Mouse (Mus musculus) layer of hippocampus, adult 9-10 months (tissue): ENCODE measurements around the gene Arap2.

Experiments
- DNase-seq: peaks from one replicate; pipeline ENCODE4 v3.0.0; 2022; ENCODE audit warnings: low spot score

The Arap2 gene

DNA sequence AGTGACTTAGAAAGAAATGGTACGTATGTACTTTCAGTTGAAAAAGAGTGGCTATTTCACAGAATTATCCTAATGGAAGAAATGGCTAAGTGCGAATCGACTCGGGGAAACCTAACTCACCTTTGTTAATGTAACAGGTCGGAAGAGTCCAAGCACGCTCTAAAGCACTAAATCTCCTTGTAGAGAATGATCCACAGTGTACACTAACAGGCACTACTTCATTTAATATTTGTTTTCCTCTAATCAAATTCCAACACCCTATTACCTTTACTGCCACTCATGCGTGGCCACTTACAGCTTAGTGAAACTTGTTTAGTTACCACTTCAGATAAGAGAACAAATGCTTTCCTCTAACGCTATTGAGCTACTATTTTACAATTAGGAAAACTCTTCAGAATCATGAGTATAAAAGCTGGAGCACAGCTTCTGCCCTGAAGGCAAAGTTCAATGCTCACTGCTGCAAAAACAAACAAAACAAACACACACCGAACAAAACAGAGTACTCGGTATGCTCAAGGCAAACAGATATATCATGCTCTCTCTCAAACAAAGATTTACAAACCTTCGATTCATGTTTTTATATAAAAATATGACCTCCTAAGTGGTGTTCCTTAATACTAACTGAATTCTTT, 143.0 kb downstream of the Arap2 start:
- DNase-seq, result no peak

DNA sequence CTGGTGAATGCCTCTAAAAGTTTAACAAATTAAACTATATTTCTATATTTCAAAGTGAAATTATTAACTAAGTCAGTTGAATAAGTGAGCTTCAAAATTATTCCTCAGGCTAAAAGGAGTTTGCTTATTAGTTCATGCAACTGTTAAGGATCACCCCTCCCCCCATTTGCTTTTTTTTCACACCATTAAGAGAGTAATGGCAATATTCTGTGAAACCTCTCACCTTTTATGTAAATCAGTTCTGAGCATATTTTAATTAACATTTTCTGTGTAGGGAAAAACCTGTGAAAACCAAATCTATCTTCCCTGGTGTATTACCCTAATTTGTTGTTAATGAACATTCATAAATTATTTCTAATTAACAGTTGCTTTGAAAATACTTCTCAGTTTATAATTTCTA, 147.7 kb downstream of the Arap2 start:
- DNase-seq, result no peak

DNA sequence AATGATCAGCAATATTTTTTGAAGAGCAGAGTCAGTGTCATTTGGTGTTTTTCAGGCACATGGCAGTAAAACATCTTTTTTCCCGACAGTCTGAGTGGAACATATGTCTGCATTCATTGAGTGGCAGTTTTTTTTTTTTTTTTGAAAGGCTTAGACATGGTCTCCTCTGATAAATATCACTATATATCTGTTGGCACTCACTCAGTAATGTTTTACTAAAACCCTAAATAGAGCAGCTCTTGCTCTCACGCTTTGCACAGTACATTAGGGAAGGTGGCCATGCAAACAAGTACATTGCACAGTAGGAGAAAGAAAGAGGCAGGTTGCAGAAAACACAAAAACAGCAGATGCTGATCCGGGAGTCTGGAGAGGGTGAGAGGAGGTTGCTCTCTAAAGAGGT, 154.0 kb downstream of the Arap2 start:
- peak; percentile 12 for DNase-seq

DNA sequence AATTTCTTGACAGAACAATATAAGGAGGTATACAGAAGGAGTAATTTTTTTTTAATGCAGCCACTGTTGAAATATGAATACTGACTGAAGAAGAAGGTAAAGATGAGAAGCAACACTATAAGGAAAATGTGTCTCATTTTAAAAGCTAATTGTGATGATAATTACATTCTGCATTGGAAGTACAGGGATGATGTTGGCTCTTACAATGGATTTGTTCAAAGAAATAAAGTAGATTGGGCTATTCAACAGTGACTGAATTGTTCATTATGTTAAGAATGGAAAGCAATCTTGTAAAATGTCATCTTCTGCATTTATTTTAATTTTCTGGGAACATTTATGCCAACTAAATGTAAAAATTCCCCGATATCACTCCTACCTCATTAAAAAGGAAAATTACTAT, 178.6 kb downstream of the Arap2 start:
- DNase-seq, result no peak

DNA sequence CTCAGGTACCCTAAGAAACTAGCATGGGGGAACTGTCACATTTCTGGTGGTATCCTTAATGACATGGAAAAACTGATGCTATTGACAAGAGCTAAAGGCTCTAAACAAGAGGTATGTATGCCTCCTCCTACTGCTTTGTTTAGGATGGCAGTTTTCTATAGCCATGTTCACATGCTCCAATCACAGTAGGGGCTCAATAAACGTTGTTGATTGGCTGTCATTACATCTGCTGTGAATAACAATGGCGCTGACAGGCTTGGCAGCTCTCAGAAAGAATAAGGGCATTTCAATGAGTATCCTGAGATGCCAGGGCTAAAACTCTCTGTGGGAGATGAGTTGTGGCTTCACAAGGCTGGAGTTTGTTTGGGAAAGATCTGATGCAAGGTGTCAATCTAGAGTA, 183.3 kb downstream of the Arap2 start:
- DNase-seq, result no peak

DNA sequence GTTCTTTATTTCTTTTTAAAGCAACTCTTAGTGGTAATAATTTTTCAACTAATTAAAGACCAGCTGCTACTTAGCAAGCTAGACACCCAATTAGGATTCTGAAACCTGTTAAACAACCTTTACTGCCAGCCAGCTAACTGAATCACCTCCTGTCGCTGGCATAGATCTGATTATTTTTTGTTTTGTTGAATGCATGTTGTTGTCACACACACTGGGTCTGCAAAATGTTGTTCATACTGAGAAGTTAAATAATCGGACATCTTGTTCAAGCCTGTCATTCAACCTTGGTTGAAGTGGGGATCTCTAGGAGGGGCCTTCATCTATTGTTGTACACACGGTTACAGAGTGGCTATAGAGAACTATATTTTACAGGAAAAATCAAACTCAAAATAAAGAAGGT, 184.3 kb downstream of the Arap2 start:
- peak; percentile 18 for DNase-seq

DNA sequence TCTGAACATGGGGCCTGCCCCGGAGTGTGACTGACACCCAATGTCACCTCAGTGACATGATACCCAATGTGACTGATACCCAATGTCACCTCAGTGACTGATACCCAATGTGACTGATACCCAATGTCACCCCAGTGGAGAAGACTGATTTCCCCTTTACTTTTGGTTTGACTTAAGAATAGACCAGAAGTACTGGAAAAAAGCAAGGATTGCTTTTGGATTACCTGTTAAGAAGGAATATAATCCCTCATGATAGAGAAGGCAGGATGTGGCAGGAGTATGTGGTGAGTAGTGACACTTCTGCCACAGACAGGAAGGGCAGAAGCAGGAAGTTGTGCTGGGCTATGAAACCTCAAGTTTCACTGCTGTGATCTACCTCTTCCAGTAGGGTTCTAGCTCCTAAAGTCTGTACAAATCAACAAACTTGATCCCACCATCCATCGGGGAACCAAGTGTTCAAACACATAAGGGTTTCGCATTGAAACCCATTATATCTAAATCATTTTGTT, 191.6 kb downstream of the Arap2 start:
- no peak for DNase-seq
